Mouse (Mus musculus) liver, adult 2 months (tissue): ENCODE results near the gene Focad. TPM values are rescaled to one million over a fixed set of nuclear protein-coding genes. Genes with fewer than 3 reads are reported as not detected.

ENCODE experiments used
- DNase-seq: peaks from one replicate; pipeline ENCODE4 v3.0.0-alpha.2; 2011; ENCODE audit warnings: low read depth, low spot score; ENCODE audit errors: extremely low read depth
- H3K27ac ChIP-seq: fragments of 200-500 bp; replicated peaks from 2 replicates; pipeline ENCODE4 v1.5.1; 2012; ENCODE audit warnings: low read depth, mild to moderate bottlenecking, control low read depth, inconsistent platforms, low read length; ENCODE audit not compliant: insufficient read depth
- H3K27me3 ChIP-seq: fragments of 200-500 bp; 2 replicates; pipeline ENCODE4 v1.6.1; 2012; ENCODE audit warnings: mild to moderate bottlenecking, moderate library complexity, low read length, inconsistent platforms; ENCODE audit not compliant: control insufficient read depth, insufficient read depth
- H3K36me3 ChIP-seq: fragments of 200-500 bp; 2 replicates; pipeline ENCODE4 v1.6.1; 2012; ENCODE audit warnings: low read length, inconsistent platforms; ENCODE audit not compliant: control insufficient read depth, insufficient read depth
- H3K4me1 ChIP-seq: fragments of 200-500 bp; 2 replicates; pipeline ENCODE4 v1.6.1; 2011; ENCODE audit warnings: low read length; ENCODE audit not compliant: control insufficient read depth, insufficient read depth
- H3K4me3 ChIP-seq: fragments of 200-500 bp; 2 replicates; pipeline ENCODE4 v1.5.1; 2011; ENCODE audit warnings: low read depth, mild to moderate bottlenecking, control low read depth, low read length, moderate library complexity; ENCODE audit not compliant: insufficient read depth
- H3K79me2 ChIP-seq: fragments of 200-500 bp; 2 replicates; pipeline ENCODE4 v1.6.1; 2012; ENCODE audit warnings: inconsistent platforms, mild to moderate bottlenecking, low read length, moderate library complexity; ENCODE audit not compliant: control insufficient read depth, insufficient read depth
- H3K9ac ChIP-seq: fragments of 200-500 bp; 2 replicates; pipeline ENCODE4 v1.6.1; 2012; ENCODE audit warnings: low read depth, mild to moderate bottlenecking, control low read depth, inconsistent platforms, low read length
- CTCF ChIP-seq: fragments of 200-500 bp; IDR thresholded peaks from 2 replicates; pipeline ENCODE4 v1.5.1; 2011; ENCODE audit warnings: low read depth, low read length, control low read depth
- POLR2A ChIP-seq: fragments of 200-500 bp; IDR thresholded peaks from 2 replicates; pipeline ENCODE4 v1.6.1; 2011; ENCODE audit warnings: low read length, control low read depth; ENCODE audit not compliant: insufficient read depth; ENCODE audit errors: extremely low read depth
- WGBS: fragments of 180-500 bp; shearing (Covaris S2); methylation state at CpG from one replicate; pipeline ENCODE4 v1.1.7; 2018; 5-methylcytosine and 5-hydroxymethylcytosine counted together
- polyA plus RNA-seq: library from polyadenylated mRNA; depleted of rRNA; stranded (reverse); fragments of >200 nt; gene quantifications from 2 replicates; pipeline ENCODE4 v1.2.3, GENCODE M21; 2012
- total RNA-seq: library from RNA; depleted of rRNA; stranded (reverse); fragments of >200 nt; gene quantifications from 2 replicates; pipeline ENCODE4 v1.2.3, GENCODE M21; 2014

Gene Focad
- total and polyA plus RNA-seq, 2 experiments, result 6.4 to 11.1 TPM

DNA sequence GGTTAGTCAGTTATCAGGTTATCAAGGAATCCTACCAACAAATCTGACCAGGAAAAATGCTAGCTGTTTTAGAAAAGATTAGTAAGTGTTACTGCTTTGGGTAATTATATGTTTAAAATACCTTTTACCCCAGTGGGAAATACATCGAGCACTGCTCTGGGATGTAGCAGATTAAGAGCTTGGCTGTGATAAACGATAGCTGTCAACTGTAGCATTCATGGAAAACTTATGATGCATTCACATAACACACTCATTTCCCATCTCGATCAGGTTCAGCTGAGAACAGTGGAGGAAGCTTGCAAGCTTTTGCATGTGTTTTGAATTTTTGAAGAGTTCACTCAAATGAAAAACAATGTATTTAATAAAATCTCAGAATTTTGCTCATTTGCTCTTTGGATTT lies 14.2 kb downstream of the Focad start:
- no peak for DNase-seq
- H3K79me2 ChIP-seq, result no peaks in the 10 kb centered on the region; the same call in 1 of the 2 replicates
- TF ChIP-seq CTCF, result no peak
- TF ChIP-seq POLR2A, result no peak
- no peaks in the 10 kb centered on the region for H3K4me1 ChIP-seq
- no peak overlapping the region for H3K27ac ChIP-seq
- H3K9ac ChIP-seq, result no peak overlapping the region
- H3K4me3 ChIP-seq, result no peak overlapping the region
- H3K36me3 ChIP-seq, result no peaks in the 10 kb centered on the region
- no peaks in the 10 kb centered on the region for H3K27me3 ChIP-seq
- WGBS, result 84% methylated on average over 3 of the region's 3 CpGs

DNA sequence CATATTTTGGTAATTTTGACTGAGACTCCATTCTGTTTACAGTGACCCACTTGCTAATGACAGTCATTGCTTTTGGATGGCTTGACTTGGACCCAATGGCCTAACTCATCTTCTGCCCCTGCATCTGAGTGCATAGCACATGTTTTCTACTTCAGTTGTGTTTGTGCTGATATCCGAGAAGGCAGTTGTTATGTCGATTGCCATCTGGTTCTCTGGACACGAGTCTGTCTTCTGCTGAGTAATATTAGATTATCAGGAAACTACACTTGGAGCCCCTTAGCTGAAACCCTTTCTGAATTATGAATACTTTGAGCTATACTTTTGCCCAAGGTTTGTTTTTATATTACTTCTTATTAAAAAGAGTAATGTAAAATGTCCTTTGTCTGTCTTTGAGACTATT lies 22.9 kb downstream of the Focad start:
- H3K36me3 ChIP-seq, result no peaks in the 10 kb centered on the region
- H3K79me2 ChIP-seq, result no peaks in the 10 kb centered on the region
- H3K4me1 ChIP-seq, result no peaks in the 10 kb centered on the region
- 91% methylated on average over 3 of the region's 3 CpGs for WGBS
- H3K27me3 ChIP-seq, result no peaks in the 10 kb centered on the region
- H3K9ac ChIP-seq, result no peak overlapping the region
- no peak overlapping the region for H3K27ac ChIP-seq
- TF ChIP-seq POLR2A, result no peak
- DNase-seq, result no peak
- no peak overlapping the region for H3K4me3 ChIP-seq

- DNase-seq, result no peak
- no peak for TF ChIP-seq CTCF
- TF ChIP-seq POLR2A, result no peak
- Histone ChIP-seq H3K79me2 (no peaks in the 10 kb centered on the region), H3K4me1 (no peaks in the 10 kb centered on the region), H3K4me3 (no peak overlapping the region), H3K27ac (no peak overlapping the region), H3K9ac (no peak overlapping the region), H3K27me3 (no peaks in the 10 kb centered on the region), H3K36me3 (no peaks in the 10 kb centered on the region)
Measured at GRCm38 (mm10) chr4:88117942-88118341, 23.5 kb downstream of the Focad start.

GRCm38 (mm10) chr4:88118750-88119395 lies 24.4 kb downstream of the Focad start:
- H3K4me1 ChIP-seq, result no peaks in the 10 kb centered on the region
- H3K79me2 ChIP-seq, result no peaks in the 10 kb centered on the region
- H3K27me3 ChIP-seq, result no peaks in the 10 kb centered on the region
- DNase-seq, result no peak
- no peak overlapping the region for H3K9ac ChIP-seq
- 91% methylated on average over 5 of the region's 5 CpGs for whole genome bisulfite sequencing
- no peak overlapping the region for H3K27ac ChIP-seq
- TF ChIP-seq POLR2A (no peak), CTCF (no peak)
- no peaks in the 10 kb centered on the region for H3K36me3 ChIP-seq
- H3K4me3 ChIP-seq, result no peak overlapping the region

- H3K27ac ChIP-seq, result no peak overlapping the region
- no peaks in the 10 kb centered on the region for H3K79me2 ChIP-seq
- TF ChIP-seq POLR2A (no peak), CTCF (no peak)
- no peak overlapping the region for H3K4me3 ChIP-seq
- DNase-seq, result no peak
- no peak overlapping the region for H3K9ac ChIP-seq
- no peaks in the 10 kb centered on the region for H3K27me3 ChIP-seq
- H3K4me1 ChIP-seq, result no peaks in the 10 kb centered on the region
- no peaks in the 10 kb centered on the region for H3K36me3 ChIP-seq
Measured at GRCm38 (mm10) chr4:88120091-88120490, 25.7 kb downstream of the Focad start.

DNA sequence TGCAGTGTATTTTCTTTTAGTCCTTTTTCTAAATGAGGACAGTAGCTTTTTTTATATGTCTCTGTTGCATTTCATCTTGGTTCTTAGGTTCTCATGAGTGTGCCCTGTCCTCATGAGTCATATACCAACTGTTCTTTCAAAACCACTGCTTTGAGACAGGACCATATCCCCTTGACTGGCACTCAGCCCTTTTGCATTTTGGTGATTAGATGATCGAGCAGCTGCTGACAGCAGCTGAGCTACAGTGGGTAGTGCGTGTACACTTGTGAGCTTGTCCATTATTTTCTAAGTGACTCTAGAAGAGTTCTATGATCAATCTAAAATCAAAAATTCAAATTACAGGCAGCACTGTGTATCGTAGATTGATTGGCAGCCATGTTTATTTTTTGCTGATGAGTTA lies 28.0 kb downstream of the Focad start:
- H3K4me3 ChIP-seq, result no peak overlapping the region
- H3K9ac ChIP-seq, result no peak overlapping the region
- 96% methylated on average over 3 of the region's 3 CpGs for WGBS
- no peaks in the 10 kb centered on the region for H3K27me3 ChIP-seq
- H3K4me1 ChIP-seq, result no peaks in the 10 kb centered on the region
- H3K36me3 ChIP-seq, result no peaks in the 10 kb centered on the region
- no peak for DNase-seq
- TF ChIP-seq CTCF, result no peak
- TF ChIP-seq POLR2A, result no peak
- H3K79me2 ChIP-seq, result no peaks in the 10 kb centered on the region
- no peak overlapping the region for H3K27ac ChIP-seq
